Mouse (Mus musculus) spleen, adult 2 months (tissue): ENCODE measurements around the gene Acsm2.

Experiments
- CTCF ChIP-seq: fragments of 200-500 bp; IDR thresholded peaks from 2 replicates; pipeline ENCODE4 v1.5.1; 2011; ENCODE audit warnings: mild to moderate bottlenecking, inconsistent platforms; ENCODE audit not compliant: insufficient read depth, insufficient read length, insufficient replicate concordance; ENCODE audit errors: extremely low read depth
- POLR2A ChIP-seq: fragments of 200-500 bp; IDR thresholded peaks from 2 replicates; pipeline ENCODE4 v1.6.1; 2011; ENCODE audit warnings: low read depth, low read length, inconsistent platforms

DNA sequence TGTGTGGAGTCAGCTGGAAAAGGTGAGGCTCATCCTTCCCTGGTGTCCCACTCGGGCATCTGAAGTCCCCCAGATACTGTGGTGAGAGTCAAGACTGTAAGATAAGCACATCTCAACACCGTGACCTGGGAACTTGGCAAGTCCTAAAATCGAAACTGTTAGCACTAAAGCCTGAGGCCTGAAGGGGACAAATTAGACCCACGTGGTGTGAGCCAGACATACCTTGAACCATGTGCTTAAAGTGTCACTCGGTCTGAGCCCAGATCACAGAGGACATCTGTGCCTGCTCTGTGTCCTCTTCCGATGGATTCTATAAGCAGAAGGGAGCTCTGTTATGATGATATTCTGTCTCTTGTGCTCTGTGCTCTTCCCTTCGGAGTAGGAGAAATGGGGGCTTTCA lies 25.5 kb upstream of the Acsm2 start:
- TF ChIP-seq CTCF = no peak
- no peak for TF ChIP-seq POLR2A
